Mouse (Mus musculus): Measurements from ENCODE around the gene Ggt5.

Ggt5 gene

GRCm38 (mm10) chr10:75625920-75626319 lies 36.8 kb downstream of the Ggt5 start:
- DNase-seq (ENCODE audit: low spot score), result no peak

GRCm38 (mm10) chr10:75626991-75627390 lies 37.9 kb downstream of the Ggt5 start:
- no peak for DNase-seq (ENCODE audit: low spot score)

GRCm38 (mm10) chr10:75627490-75627889 lies 38.4 kb downstream of the Ggt5 start:
- DNase-seq (ENCODE audit: low spot score), result no peak

- DNase-seq (ENCODE audit: low spot score), result no peak
Observed at GRCm38 (mm10) chr10:75632633-75633032, 43.5 kb downstream of the Ggt5 start.

GRCm38 (mm10) chr10:75633048-75633447 lies 43.9 kb downstream of the Ggt5 start:
- DNase-seq (ENCODE audit: low spot score), result no peak

GRCm38 (mm10) chr10:75633576-75634139 lies 44.5 kb downstream of the Ggt5 start:
- DNase-seq (ENCODE audit: low spot score), result no peak

- no peak for DNase-seq (ENCODE audit: low spot score)
Observed at GRCm38 (mm10) chr10:75634610-75635009, 45.5 kb downstream of the Ggt5 start.

GRCm38 (mm10) chr10:75635019-75635692 lies 46.0 kb downstream of the Ggt5 start:
- no peak for DNase-seq (ENCODE audit: low spot score)

GRCm38 (mm10) chr10:75635693-75636055 lies 46.5 kb downstream of the Ggt5 start:
- DNase-seq (ENCODE audit: low spot score), result peak; percentile 21

GRCm38 (mm10) chr10:75636084-75636786 lies 47.1 kb downstream of the Ggt5 start:
- no peak for DNase-seq (ENCODE audit: low spot score)

GRCm38 (mm10) chr10:75637711-75638110 lies 48.6 kb downstream of the Ggt5 start:
- DNase-seq (ENCODE audit: low spot score), result peak; percentile 7

GRCm38 (mm10) chr10:75641721-75642222 lies 52.6 kb downstream of the Ggt5 start:
- DNase-seq (ENCODE audit: low spot score), result no peak

GRCm38 (mm10) chr10:75642436-75642835 lies 53.3 kb downstream of the Ggt5 start:
- DNase-seq (ENCODE audit: low spot score), result no peak

- DNase-seq (ENCODE audit: low spot score), result no peak
Observed at GRCm38 (mm10) chr10:75642891-75643290, 53.8 kb downstream of the Ggt5 start.

GRCm38 (mm10) chr10:75643741-75644343 lies 54.7 kb downstream of the Ggt5 start, which contains the start of gene Susd2:
Susd2 (minus strand) TSS chr10:75644008.
- no peak for DNase-seq (ENCODE audit: low spot score)

GRCm38 (mm10) chr10:75645616-75646015 lies 56.5 kb downstream of the Ggt5 start:
- DNase-seq (ENCODE audit: low spot score), result no peak

GRCm38 (mm10) chr10:75646406-75646805 lies 57.3 kb downstream of the Ggt5 start:
- no peak for DNase-seq (ENCODE audit: low spot score)

- DNase-seq (ENCODE audit: low spot score), result no peak
Observed at GRCm38 (mm10) chr10:75647362-75647761, 58.2 kb downstream of the Ggt5 start.

GRCm38 (mm10) chr10:75648091-75648490 lies 59.0 kb downstream of the Ggt5 start:
- no peak for DNase-seq (ENCODE audit: low spot score)

GRCm38 (mm10) chr10:75649001-75649400 lies 59.9 kb downstream of the Ggt5 start:
- DNase-seq (ENCODE audit: low spot score), result no peak

- no peak for DNase-seq (ENCODE audit: low spot score)
Observed at GRCm38 (mm10) chr10:75649406-75649995, 60.4 kb downstream of the Ggt5 start.

GRCm38 (mm10) chr10:75650306-75650902 lies 61.3 kb downstream of the Ggt5 start:
- no peak for DNase-seq (ENCODE audit: low spot score)
